Mouse (Mus musculus) erythroblast, embryonic 14.5 days (primary cell): ENCODE results near the gene Tmem63b. TPM values are rescaled to one million over a fixed set of nuclear protein-coding genes. Genes with fewer than 3 reads are reported as not detected.
A peak's percentile ranks its signal among the peaks of the same experiment; 100 is the strongest.
"Not testable (repeated sequence)": the region's sequence is repeated elsewhere in the genome, so short reads cannot be mapped to it uniquely, and the experiment has no call there.

ENCODE experiments used
- H3K27me3 ChIP-seq: 2 replicates; pipeline ENCODE4 v1.6.1; 2012; ENCODE audit warnings: inconsistent platforms; ENCODE audit not compliant: control insufficient read depth
- H3K36me3 ChIP-seq: 2 replicates; pipeline ENCODE4 v1.6.1; 2012; ENCODE audit warnings: mild to moderate bottlenecking, inconsistent platforms; ENCODE audit not compliant: control insufficient read depth
- H3K4me1 ChIP-seq: 2 replicates; pipeline ENCODE4 v1.6.1; 2012; ENCODE audit warnings: inconsistent platforms; ENCODE audit not compliant: control insufficient read depth
- H3K4me3 ChIP-seq: replicated peaks from 2 replicates; pipeline ENCODE3; 2012; ENCODE audit warnings: moderate library complexity, mild to moderate bottlenecking, inconsistent platforms
- H3K9me3 ChIP-seq: 2 replicates; pipeline ENCODE4 v1.6.1; 2012; ENCODE audit warnings: low read length, inconsistent platforms, mixed read lengths; ENCODE audit not compliant: control insufficient read depth
- GATA1 ChIP-seq: IDR thresholded peaks from 2 replicates; pipeline ENCODE4 v1.6.1; 2012; ENCODE audit warnings: low read length, inconsistent platforms, mixed read lengths
- TAL1 ChIP-seq: IDR thresholded peaks from 3 replicates; pipeline ENCODE4 v1.6.1; 2012; ENCODE audit warnings: low read length, inconsistent platforms, mixed read lengths
- polyA plus RNA-seq: library from polyadenylated mRNA; stranded (reverse); fragments of >175 nt; gene quantifications from 2 replicates; pipeline ENCODE4 v1.2.3, GENCODE M21; 2012

The Tmem63b gene
- polyA plus RNA-seq, 1 experiment = 1.7 TPM

- H3K27me3 ChIP-seq = peaks cover 41% of the 10 kb centered on the region
- H3K4me1 ChIP-seq = peaks cover 34% of the 10 kb centered on the region
- H3K4me3 ChIP-seq = no peak overlapping the region
- TF ChIP-seq GATA1 (no peak), TAL1 (no peak)
- H3K36me3 ChIP-seq = no peaks in the 10 kb centered on the region
- no peaks in the 10 kb centered on the region for H3K9me3 ChIP-seq
Measured at GRCm38 (mm10) chr17:45631940-45632339, 54.8 kb downstream of the Tmem63b start.

- Histone ChIP-seq H3K27me3 (peaks cover 41% of the 10 kb centered on the region), H3K4me1 (peaks cover 40% of the 10 kb centered on the region), H3K9me3 (no peaks in the 10 kb centered on the region), H3K36me3 (no peaks in the 10 kb centered on the region), H3K4me3 (no peak overlapping the region)
- TF ChIP-seq TAL1 = no peak
- TF ChIP-seq GATA1 = no peak
Measured at GRCm38 (mm10) chr17:45630992-45631391, 55.7 kb downstream of the Tmem63b start.

GRCm38 (mm10) chr17:45629861-45630694 lies 56.6 kb downstream of the Tmem63b start:
- Histone ChIP-seq H3K4me1 (peaks cover 40% of the 10 kb centered on the region), H3K9me3 (no peaks in the 10 kb centered on the region), H3K36me3 (no peaks in the 10 kb centered on the region), H3K4me3 (peak overlapping the region; percentile 50), H3K27me3 (peaks cover 41% of the 10 kb centered on the region)
- TF ChIP-seq GATA1 = no peak
- no peak for TF ChIP-seq TAL1

- no peaks in the 10 kb centered on the region for H3K36me3 ChIP-seq
- H3K4me1 ChIP-seq = peaks cover 40% of the 10 kb centered on the region
- TF ChIP-seq TAL1 (no peak), GATA1 (no peak)
- H3K27me3 ChIP-seq = peaks cover 41% of the 10 kb centered on the region
- no peaks in the 10 kb centered on the region for H3K9me3 ChIP-seq
- H3K4me3 ChIP-seq = no peak overlapping the region
Measured at GRCm38 (mm10) chr17:45628885-45629855, 57.5 kb downstream of the Tmem63b start.

- H3K36me3 ChIP-seq = no peaks in the 10 kb centered on the region
- no peaks in the 10 kb centered on the region for H3K9me3 ChIP-seq
- peaks cover 41% of the 10 kb centered on the region for H3K27me3 ChIP-seq
- no peak overlapping the region for H3K4me3 ChIP-seq
- no peak for TF ChIP-seq GATA1
- no peak for TF ChIP-seq TAL1
- H3K4me1 ChIP-seq = peaks cover 40% of the 10 kb centered on the region
Measured at GRCm38 (mm10) chr17:45628160-45628559, 58.5 kb downstream of the Tmem63b start.

- no peaks in the 10 kb centered on the region for H3K36me3 ChIP-seq
- H3K4me3 ChIP-seq = peak overlapping the region; percentile 14
- H3K9me3 ChIP-seq = no peaks in the 10 kb centered on the region
- H3K27me3 ChIP-seq = peaks cover 34% of the 10 kb centered on the region
- TF ChIP-seq GATA1 (no peak), TAL1 (no peak)
- H3K4me1 ChIP-seq = peaks cover 40% of the 10 kb centered on the region
Measured at GRCm38 (mm10) chr17:45626577-45627134, 60.0 kb downstream of the Tmem63b start.

GRCm38 (mm10) chr17:45623425-45623824 lies 63.3 kb downstream of the Tmem63b start:
- peaks cover 10% of the 10 kb centered on the region for H3K27me3 ChIP-seq
- not testable (repeated sequence) for H3K36me3 ChIP-seq, H3K9me3 ChIP-seq, H3K4me3 ChIP-seq
- peaks cover 29% of the 10 kb centered on the region for H3K4me1 ChIP-seq

- no peaks in the 10 kb centered on the region for H3K9me3 ChIP-seq
- no peaks in the 10 kb centered on the region for H3K27me3 ChIP-seq
- peaks cover 19% of the 10 kb centered on the region for H3K4me1 ChIP-seq
Measured at GRCm38 (mm10) chr17:45619386-45620256, 67.1 kb downstream of the Tmem63b start.

More at GRCm38 (mm10) chr17:45619386-45620256, 67.1 kb downstream of the Tmem63b start:
- Histone ChIP-seq H3K36me3 (no peaks in the 10 kb centered on the region), H3K4me3 (peak overlapping the region; percentile 48)
- TF ChIP-seq GATA1 (no peak), TAL1 (no peak)
